Mouse (Mus musculus) v-Abl transformed pro-B cells (cell line): ENCODE measurements around the gene Icam2.

Experiments used
- in situ Hi-C, 2 experiments: fragments of 400-800 bp; cut with MboI; formaldehyde crosslinking; loops; one replicate each; pipeline ENCODE4 v1.15.1; 2025; ENCODE audit not compliant: unreplicated experiment in 2 of 2

Gene Icam2

GRCm38 (mm10) chr11:106355382-106356128 lies 32.3 kb downstream of the Icam2 start:
- in situ Hi-C loops: no loop called here

- in situ Hi-C loops: no loop called here
Observed at GRCm38 (mm10) chr11:106354181-106354580, 33.7 kb downstream of the Icam2 start.

- in situ Hi-C loops: no loop called here
Observed at GRCm38 (mm10) chr11:106353188-106353587, 34.7 kb downstream of the Icam2 start, which contains the start of gene Scn4a. TSS of gene Scn4a (minus strand) at chr11:106353288.

- in situ Hi-C loops: no loop called here
Observed at GRCm38 (mm10) chr11:106351941-106352340, 35.9 kb downstream of the Icam2 start.

GRCm38 (mm10) chr11:106351253-106351652 lies 36.6 kb downstream of the Icam2 start:
- in situ Hi-C loops: no loop called here

- in situ Hi-C loops: no loop called here
Observed at GRCm38 (mm10) chr11:106350853-106351252, 37.0 kb downstream of the Icam2 start.

- in situ Hi-C loops: loop anchor here in 1 of 2 experiments (25.0 kb wide), 1 partner anchor 138 kb away; the partner anchor contains the start of gene Ern1
Observed at GRCm38 (mm10) chr11:106349772-106350171, 38.1 kb downstream of the Icam2 start.

GRCm38 (mm10) chr11:106344910-106345309 lies 43.0 kb downstream of the Icam2 start:
- in situ Hi-C loops: loop anchor here in 1 of 2 experiments (25.0 kb wide), 1 partner anchor 142 kb away; the partner anchor contains the start of gene Ern1

GRCm38 (mm10) chr11:106340990-106341520 lies 46.8 kb downstream of the Icam2 start:
- in situ Hi-C loops: loop anchor here in 1 of 2 experiments (25.0 kb wide), 1 partner anchor 146 kb away; the partner anchor contains the start of gene Ern1

- in situ Hi-C loops: loop anchor here in 1 of 2 experiments (25.0 kb wide), 1 partner anchor 148 kb away; the partner anchor contains the start of gene Ern1
Observed at GRCm38 (mm10) chr11:106339323-106339722, 48.6 kb downstream of the Icam2 start.

GRCm38 (mm10) chr11:106338870-106339269 lies 49.0 kb downstream of the Icam2 start:
- in situ Hi-C loops: loop anchor here in 1 of 2 experiments (25.0 kb wide), 1 partner anchor 148 kb away; the partner anchor contains the start of gene Ern1

- in situ Hi-C loops: loop anchor here in 1 of 2 experiments (25.0 kb wide), 1 partner anchor 149 kb away; the partner anchor contains the start of gene Ern1
Observed at GRCm38 (mm10) chr11:106338029-106338428, 49.8 kb downstream of the Icam2 start.

- in situ Hi-C loops: loop anchor here (5.0 to 25.0 kb wide), 3 partner anchors 33 to 293 kb away; partner anchors contain the start of genes Ern1 (in 1 of the 2) and Prr29 (in 1 of the 2)
Observed at GRCm38 (mm10) chr11:106334066-106334465, 53.8 kb downstream of the Icam2 start.

GRCm38 (mm10) chr11:106332458-106332857 lies 55.4 kb downstream of the Icam2 start:
- in situ Hi-C loops: loop anchor here (5.0 to 25.0 kb wide), 3 partner anchors 35 to 295 kb away; partner anchors contain the start of genes Ern1 (in 1 of the 2) and Prr29 (in 1 of the 2)

GRCm38 (mm10) chr11:106329682-106330081 lies 58.2 kb downstream of the Icam2 start:
- in situ Hi-C loops: loop anchor here (5.0 to 25.0 kb wide), 8 partner anchors 38 to 298 kb away; partner anchors contain the start of genes Ern1 (in 1 of the 2), Ftsj3 (in 1 of the 2), Prr29 (in 1 of the 2) and Psmc5 (in 1 of the 2)

- in situ Hi-C loops: loop anchor here (5.0 to 25.0 kb wide), 6 partner anchors 63 to 174 kb away; partner anchors contain the start of genes Ern1 (in 1 of the 2), Ftsj3 (in 1 of the 2) and Psmc5 (in 1 of the 2)
Observed at GRCm38 (mm10) chr11:106329128-106329527, 58.7 kb downstream of the Icam2 start.

GRCm38 (mm10) chr11:106328521-106328920 lies 59.4 kb downstream of the Icam2 start:
- in situ Hi-C loops: loop anchor here (5.0 to 25.0 kb wide), 6 partner anchors 64 to 174 kb away; partner anchors contain the start of genes Ern1 (in 1 of the 2), Ftsj3 (in 1 of the 2) and Psmc5 (in 1 of the 2)
